Mouse (Mus musculus): ENCODE data around the gene Gli1.

- TF ChIP-seq POLR2A (IDR thresholded peaks at IDR 0.05; ENCODE audit: insufficient read length, low read depth) (no peak), TCF3 (IDR thresholded peaks at IDR 0.05; ENCODE audit: insufficient read length, low read depth) (no peak), TCF12 (IDR thresholded peaks at IDR 0.05; ENCODE audit: insufficient read depth, poor library complexity, severe bottlenecking) (no peak), USF1 (IDR thresholded peaks at IDR 0.05; ENCODE audit: low read depth) (no peak), CEBPB (IDR thresholded peaks at IDR 0.05; ENCODE audit: insufficient read depth, poor library complexity, severe bottlenecking) (no peak), MYOG (IDR thresholded peaks at IDR 0.05; ENCODE audit: control insufficient read depth in 1 of 3, insufficient read depth in 1 of 3, insufficient read length in 2 of 3, low read depth in 2 of 3) (no peak), E2F4 (IDR thresholded peaks at IDR 0.05; ENCODE audit: insufficient read depth) (no peak)
These were observed 11.0 kb upstream of the Gli1 start for GRCm38 (mm10) chr10:127352766-127353165.

Data from myocyte (in vitro differentiated cells).